Mouse (Mus musculus): Measurements from ENCODE around the gene Memo1.
"Not testable (repeated sequence)": the region's sequence is repeated elsewhere in the genome, so short reads cannot be mapped to it uniquely, and the experiment has no call there.

The Memo1 gene

GRCm38 (mm10) chr17:74295026-74295970, at the start of gene Memo1:
Memo1 (minus strand) TSS chr17:74295521.
- DNase-seq (ENCODE audit: low spot score in 2 of 2) = peak; percentile 73 to 79

- no peak for DNase-seq (ENCODE audit: low spot score in 2 of 2)
Measured at GRCm38 (mm10) chr17:74341151-74341550, 45.8 kb upstream of the Memo1 start.

GRCm38 (mm10) chr17:74338937-74339804, 43.9 kb upstream of the Memo1 start, which contains the start of gene Spast:
Spast (plus strand) TSS chr17:74338987.
- DNase-seq (ENCODE audit: low spot score in 2 of 2) = peak; percentile 40 to 57

GRCm38 (mm10) chr17:74338225-74338931, 43.1 kb upstream of the Memo1 start:
- DNase-seq (ENCODE audit: low spot score in 2 of 2) = peak; percentile 95

GRCm38 (mm10) chr17:74331049-74331676, 35.8 kb upstream of the Memo1 start:
- no peak for DNase-seq (ENCODE audit: low spot score in 2 of 2)

GRCm38 (mm10) chr17:74328146-74328545, 32.8 kb upstream of the Memo1 start:
- not testable (repeated sequence) for DNase-seq (ENCODE audit: low spot score in 2 of 2)

GRCm38 (mm10) chr17:74327195-74327594, 31.9 kb upstream of the Memo1 start:
- DNase-seq (ENCODE audit: low spot score in 2 of 2) = not testable (repeated sequence)

GRCm38 (mm10) chr17:74323844-74324243, 28.5 kb upstream of the Memo1 start, which contains the start of gene Dpy30:
Dpy30 (minus strand) TSS chr17:74323944.
- DNase-seq (ENCODE audit: low spot score in 2 of 2) = no peak

- no peak for DNase-seq (ENCODE audit: low spot score in 2 of 2)
Measured at GRCm38 (mm10) chr17:74322400-74323054, 27.2 kb upstream of the Memo1 start.

- no peak for DNase-seq (ENCODE audit: low spot score in 2 of 2)
Measured at GRCm38 (mm10) chr17:74318721-74319120, 23.4 kb upstream of the Memo1 start.

- peak; percentile 89 to 90 for DNase-seq (ENCODE audit: low spot score in 2 of 2)
Measured at GRCm38 (mm10) chr17:74316309-74316863, 21.1 kb upstream of the Memo1 start.

- DNase-seq (ENCODE audit: low spot score in 2 of 2) = no peak
Measured at GRCm38 (mm10) chr17:74315445-74316308, 20.4 kb upstream of the Memo1 start.

- no peak for DNase-seq (ENCODE audit: low spot score in 2 of 2)
Measured at GRCm38 (mm10) chr17:74306021-74306420, 10.7 kb upstream of the Memo1 start.

- DNase-seq (ENCODE audit: low spot score in 2 of 2) = no peak
Measured at GRCm38 (mm10) chr17:74305616-74306015, 10.3 kb upstream of the Memo1 start.

- no peak for DNase-seq (ENCODE audit: low spot score in 2 of 2)
Measured at GRCm38 (mm10) chr17:74304060-74304459, 8.7 kb upstream of the Memo1 start.

GRCm38 (mm10) chr17:74300089-74300488, 4.8 kb upstream of the Memo1 start:
- no peak for DNase-seq (ENCODE audit: low spot score in 2 of 2)

- DNase-seq (ENCODE audit: low spot score in 2 of 2) = not testable (repeated sequence)
Measured at GRCm38 (mm10) chr17:74296991-74297390, 1.7 kb upstream of the Memo1 start.

GRCm38 (mm10) chr17:74296076-74296823, 929 bp upstream of the Memo1 start:
- no peak for DNase-seq (ENCODE audit: low spot score in 2 of 2)

Measured in frontal cortex, postnatal 36 days (tissue).